Mouse (Mus musculus): Measurements from ENCODE around the gene Vmn1r188. TPM values are rescaled to one million over a fixed set of nuclear protein-coding genes. Genes with fewer than 3 reads are reported as not detected.

The Vmn1r188 gene
- polyA plus RNA-seq, 1 experiment from 2014 or later: not detected

DNA sequence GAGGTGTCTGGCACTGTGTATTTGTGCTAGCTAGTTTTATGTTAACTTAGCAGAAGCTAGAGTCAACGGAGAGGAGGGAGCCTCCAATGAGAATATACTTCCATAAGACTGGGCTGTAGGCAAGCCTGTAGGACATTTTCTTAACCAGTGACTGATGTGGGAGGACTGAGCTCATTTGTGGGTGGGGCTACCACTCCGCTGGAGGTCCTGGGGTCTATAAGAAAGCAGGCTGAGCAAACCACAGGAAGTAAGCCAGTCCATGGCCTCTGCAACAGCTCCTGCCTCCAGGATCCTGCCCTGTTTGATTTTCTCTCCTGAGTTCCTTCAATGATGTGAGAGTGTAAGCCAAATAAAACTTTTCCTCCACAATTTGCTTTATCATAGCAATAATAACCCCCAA is 38.9 kb upstream of the Vmn1r188 start:
- Histone ChIP-seq H3K27ac (replicated peaks) (no peak overlapping the region), H3K9ac (ENCODE audit: low read length) (no peak overlapping the region), H3K9me3 (ENCODE audit: control insufficient read depth, low read length) (no peaks in the 10 kb centered on the region), H3K36me3 (ENCODE audit: control insufficient read depth, insufficient read depth, low read length) (no peaks in the 10 kb centered on the region), H3K4me3 (ENCODE audit: low read depth, low read length) (no peak overlapping the region), H3K4me2 (replicated peaks; ENCODE audit: low read depth) (no peak overlapping the region), H3K27me3 (ENCODE audit: control insufficient read depth, insufficient read depth, low read length) (no peaks in the 10 kb centered on the region), H3K4me1 (replicated peaks; ENCODE audit: control insufficient read depth, insufficient read depth) (0 out of 2 replicates have a peak, but pooled peaks cover 1% of the 10 kb centered on the region)
- TF ChIP-seq CTCF (IDR thresholded peaks at IDR 0.05; ENCODE audit: low read depth): no peak
- TF ChIP-seq EP300 (optimal IDR thresholded peaks at IDR 0.05): no peak
- WGBS: 43% methylated on average over 2 of the region's 2 CpGs
- DNase-seq (ENCODE audit: low spot score) (no peak), ATAC-seq (ENCODE audit: low FRiP score, low TSS enrichment) (no peak)

DNA sequence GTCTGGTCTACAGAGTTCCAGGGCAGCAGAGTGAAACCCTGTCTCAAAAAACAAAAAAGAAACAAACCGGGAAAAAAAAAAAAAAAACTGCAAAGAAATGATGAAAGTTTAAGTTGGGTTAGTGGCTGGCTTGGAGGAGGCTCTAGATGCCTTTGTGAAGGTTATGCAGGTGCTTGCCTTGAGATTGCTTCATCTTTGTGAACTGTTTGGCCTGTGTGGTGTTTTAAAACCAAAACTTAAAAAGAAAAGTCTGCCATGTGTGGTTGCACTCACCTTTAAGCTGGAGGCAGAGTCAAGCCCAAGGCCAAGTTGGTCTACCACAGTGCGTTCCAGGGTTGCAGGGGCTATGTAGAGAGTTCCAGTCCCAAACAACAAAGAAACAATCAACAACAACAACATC is 35.2 kb upstream of the Vmn1r188 start:
- no peak overlapping the region for H3K9ac ChIP-seq (ENCODE audit: low read length)
- no peak overlapping the region for H3K27ac ChIP-seq (replicated peaks)
- H3K4me3 ChIP-seq (ENCODE audit: low read depth, low read length): no peak overlapping the region
- H3K27me3 ChIP-seq (ENCODE audit: control insufficient read depth, insufficient read depth, low read length): no peaks in the 10 kb centered on the region
- no peak for ATAC-seq (ENCODE audit: low FRiP score, low TSS enrichment)
- DNase-seq (ENCODE audit: low spot score): no peak
- H3K9me3 ChIP-seq (ENCODE audit: control insufficient read depth, low read length): no peaks in the 10 kb centered on the region
- no peaks in the 10 kb centered on the region for H3K36me3 ChIP-seq (ENCODE audit: control insufficient read depth, insufficient read depth, low read length)
- TF ChIP-seq EP300 (optimal IDR thresholded peaks at IDR 0.05) (no peak), CTCF (IDR thresholded peaks at IDR 0.05; ENCODE audit: low read depth) (no peak)
- no peaks in the 10 kb centered on the region for H3K4me1 ChIP-seq (replicated peaks; ENCODE audit: control insufficient read depth, insufficient read depth)
- no peak overlapping the region for H3K4me2 ChIP-seq (replicated peaks; ENCODE audit: low read depth)
- WGBS: 88% methylated on average over 2 of the region's 2 CpGs

DNA sequence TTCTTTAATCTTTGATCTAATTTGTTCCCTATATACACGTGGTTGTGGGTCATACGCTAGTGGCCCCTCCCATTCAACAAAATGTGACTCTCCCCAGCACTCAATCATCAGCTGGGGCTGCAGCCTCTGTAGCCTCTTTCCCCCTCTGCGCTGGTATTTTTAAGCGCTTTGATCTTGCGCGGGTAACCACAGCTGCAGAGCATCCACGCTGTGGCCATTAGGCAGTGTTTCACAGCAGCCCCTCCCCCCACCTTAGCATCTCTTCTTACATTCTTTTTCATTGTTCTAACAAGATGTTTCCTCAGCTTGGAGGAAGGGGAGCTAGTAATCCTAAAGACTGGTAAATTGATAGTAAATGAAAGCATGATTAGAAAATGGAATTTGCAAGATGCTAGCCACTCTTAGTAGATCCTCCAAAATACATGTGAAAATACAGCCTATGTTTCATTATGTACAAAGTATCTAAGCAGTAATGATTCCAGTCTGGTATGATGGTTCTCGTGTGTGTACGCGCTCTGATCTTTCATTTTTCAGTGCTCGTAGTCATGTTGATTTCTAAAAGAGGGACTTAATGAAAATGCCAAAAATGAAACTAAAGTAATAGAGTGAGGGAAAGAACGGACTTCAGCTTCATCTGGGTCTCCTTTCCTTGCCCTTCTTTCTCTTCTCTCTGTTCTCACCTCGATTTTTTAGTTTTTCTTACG is 34.4 kb upstream of the Vmn1r188 start:
- Histone ChIP-seq H3K27ac (replicated peaks) (peak overlapping the region; percentile 25; the same call in 1 of the 2 replicates), H3K9me3 (ENCODE audit: control insufficient read depth, low read length) (no peaks in the 10 kb centered on the region), H3K9ac (ENCODE audit: low read length) (peak overlapping the region; percentile 8; the same call in 1 of the 2 replicates), H3K36me3 (ENCODE audit: control insufficient read depth, insufficient read depth, low read length) (no peaks in the 10 kb centered on the region), H3K27me3 (ENCODE audit: control insufficient read depth, insufficient read depth, low read length) (no peaks in the 10 kb centered on the region), H3K4me3 (ENCODE audit: low read depth, low read length) (peak overlapping the region; percentile 40), H3K4me1 (replicated peaks; ENCODE audit: control insufficient read depth, insufficient read depth) (no peaks in the 10 kb centered on the region), H3K4me2 (replicated peaks; ENCODE audit: low read depth) (peak overlapping the region; percentile 67)
- ATAC-seq (ENCODE audit: low FRiP score, low TSS enrichment) (0 out of 2 replicates have a peak, but pooled peaks have one; percentile 25), DNase-seq (ENCODE audit: low spot score) (no peak)
- 2% methylated on average over 14 of the region's 14 CpGs for WGBS
- TF ChIP-seq EP300 (optimal IDR thresholded peaks at IDR 0.05) (no peak), CTCF (IDR thresholded peaks at IDR 0.05; ENCODE audit: low read depth) (no peak)

DNA sequence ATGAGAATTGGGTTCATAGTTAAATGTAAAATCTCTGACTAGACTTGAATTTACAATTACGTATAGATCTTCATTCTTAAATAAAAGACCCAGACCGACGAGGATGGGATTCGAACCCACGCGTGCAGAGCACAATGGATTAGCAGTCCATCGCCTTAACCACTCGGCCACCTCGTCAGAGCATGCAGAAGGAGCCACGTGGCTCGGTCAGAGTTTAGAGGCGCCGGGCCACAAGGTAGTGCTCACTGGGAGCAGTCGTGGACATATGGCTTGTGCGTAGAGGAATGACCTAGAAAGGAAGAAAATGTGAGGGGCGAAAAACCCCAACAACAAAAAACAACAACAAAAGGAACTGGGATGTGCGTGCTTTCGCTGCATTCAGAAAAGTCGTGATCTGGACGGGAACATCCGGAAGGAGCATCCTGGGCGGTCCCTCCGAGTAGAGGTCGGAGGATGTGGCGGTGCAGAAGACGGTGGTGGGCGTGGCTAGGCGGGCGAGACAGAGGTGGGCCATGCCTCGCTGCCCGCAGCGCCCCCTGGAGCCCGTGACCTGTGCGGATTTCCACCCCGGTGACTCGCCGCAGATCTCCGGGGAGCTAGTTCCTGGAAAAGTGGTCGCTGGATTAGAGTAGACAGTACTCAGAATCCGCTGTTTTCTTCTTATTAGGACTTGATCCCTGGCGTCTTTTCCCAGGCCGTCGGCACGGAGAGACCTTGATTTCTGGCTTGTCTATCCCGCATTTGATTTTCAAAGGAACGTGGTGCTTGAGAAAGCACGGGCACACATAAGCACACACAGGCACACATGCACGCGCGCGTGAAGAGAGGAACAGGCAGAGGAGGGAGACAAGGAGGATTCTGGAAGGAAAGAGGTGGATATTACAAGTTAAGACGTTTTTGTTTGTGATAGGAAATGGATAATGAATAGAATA is 33.4 kb upstream of the Vmn1r188 start:
- peak overlapping the region; percentile 67 for H3K4me2 ChIP-seq (replicated peaks; ENCODE audit: low read depth)
- H3K9ac ChIP-seq (ENCODE audit: low read length): peak overlapping the region; percentile 48
- no peaks in the 10 kb centered on the region for H3K9me3 ChIP-seq (ENCODE audit: control insufficient read depth, low read length)
- ATAC-seq (ENCODE audit: low FRiP score, low TSS enrichment): peak; percentile 95
- H3K4me1 ChIP-seq (replicated peaks; ENCODE audit: control insufficient read depth, insufficient read depth): no peaks in the 10 kb centered on the region
- peak overlapping the region; percentile 40 for H3K4me3 ChIP-seq (ENCODE audit: low read depth, low read length)
- WGBS: under 1% methylated on average over 52 of the region's 52 CpGs
- DNase-seq (ENCODE audit: low spot score): peak; percentile 93
- H3K27ac ChIP-seq (replicated peaks): peak overlapping the region; percentile 45
- no peaks in the 10 kb centered on the region for H3K27me3 ChIP-seq (ENCODE audit: control insufficient read depth, insufficient read depth, low read length)
- TF ChIP-seq CTCF (IDR thresholded peaks at IDR 0.05; ENCODE audit: low read depth): peak; percentile 85
- no peak for TF ChIP-seq EP300 (optimal IDR thresholded peaks at IDR 0.05)
- no peaks in the 10 kb centered on the region for H3K36me3 ChIP-seq (ENCODE audit: control insufficient read depth, insufficient read depth, low read length)

DNA sequence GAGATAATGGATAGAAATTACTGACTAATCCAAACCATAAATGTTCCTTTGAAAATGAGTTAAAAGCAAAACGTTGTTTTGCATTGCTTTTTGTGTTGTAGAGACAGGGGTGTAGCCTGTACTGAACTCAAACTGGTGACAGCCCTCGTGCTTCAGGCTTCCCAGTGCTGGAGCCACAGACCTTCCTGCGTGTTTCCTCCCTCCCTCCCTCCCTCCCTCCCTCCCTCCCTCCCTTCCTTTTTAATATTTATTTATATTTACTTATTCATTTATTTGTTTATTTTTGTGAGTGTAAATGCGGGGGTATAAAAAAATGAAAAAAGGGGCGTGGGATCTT is 32.7 kb upstream of the Vmn1r188 start:
- H3K9me3 ChIP-seq (ENCODE audit: control insufficient read depth, low read length): no peaks in the 10 kb centered on the region
- no peak for DNase-seq (ENCODE audit: low spot score)
- H3K9ac ChIP-seq (ENCODE audit: low read length): peak overlapping the region; percentile 48

More for the DNA sequence above, 32.7 kb upstream of the Vmn1r188 start:
- H3K4me3 ChIP-seq (ENCODE audit: low read depth, low read length): peak overlapping the region; percentile 40
- ATAC-seq (ENCODE audit: low FRiP score, low TSS enrichment): no peak
- peak overlapping the region; percentile 67 for H3K4me2 ChIP-seq (replicated peaks; ENCODE audit: low read depth)
- no peaks in the 10 kb centered on the region for H3K36me3 ChIP-seq (ENCODE audit: control insufficient read depth, insufficient read depth, low read length)
- no peak for TF ChIP-seq CTCF (IDR thresholded peaks at IDR 0.05; ENCODE audit: low read depth)
- TF ChIP-seq EP300 (optimal IDR thresholded peaks at IDR 0.05): no peak
- H3K4me1 ChIP-seq (replicated peaks; ENCODE audit: control insufficient read depth, insufficient read depth): no peaks in the 10 kb centered on the region
- H3K27ac ChIP-seq (replicated peaks): peak overlapping the region; percentile 45
- H3K27me3 ChIP-seq (ENCODE audit: control insufficient read depth, insufficient read depth, low read length): no peaks in the 10 kb centered on the region
- WGBS: 12% methylated on average over 5 of the region's 5 CpGs
